Mouse (Mus musculus): ENCODE measurements at regions not wholly inside any gene's neighbourhood (a gene's known extent, or its start where the extent isn't known, plus 50 kb on each side); places are given as distances from the start of the nearest gene placed in this dataset.
A peak's percentile ranks its signal among the peaks of the same experiment; 100 is the strongest.

DNA sequence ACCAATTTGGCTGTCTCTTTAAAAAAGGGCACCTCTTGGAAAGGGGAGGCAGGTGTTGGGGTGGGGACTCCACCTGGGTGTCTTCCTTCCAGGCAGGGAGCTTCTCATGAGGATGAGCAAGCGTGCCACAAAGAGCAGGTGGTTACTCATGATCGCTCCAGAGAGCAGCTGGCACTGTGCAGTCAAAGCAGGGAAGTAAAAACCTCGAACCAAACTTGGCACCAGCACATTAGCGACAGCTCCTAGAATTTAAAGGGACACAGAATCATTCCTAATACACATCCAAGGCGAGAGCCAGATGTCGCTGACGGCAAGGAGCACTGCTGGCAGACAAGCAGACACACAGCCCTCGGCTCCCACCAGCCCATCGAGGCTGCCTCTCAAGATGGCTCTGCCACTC, 70.4 kb downstream of the Irx5 start:
- no peak for DNase-seq (ENCODE audit: low spot score in 2 of 2)

DNA sequence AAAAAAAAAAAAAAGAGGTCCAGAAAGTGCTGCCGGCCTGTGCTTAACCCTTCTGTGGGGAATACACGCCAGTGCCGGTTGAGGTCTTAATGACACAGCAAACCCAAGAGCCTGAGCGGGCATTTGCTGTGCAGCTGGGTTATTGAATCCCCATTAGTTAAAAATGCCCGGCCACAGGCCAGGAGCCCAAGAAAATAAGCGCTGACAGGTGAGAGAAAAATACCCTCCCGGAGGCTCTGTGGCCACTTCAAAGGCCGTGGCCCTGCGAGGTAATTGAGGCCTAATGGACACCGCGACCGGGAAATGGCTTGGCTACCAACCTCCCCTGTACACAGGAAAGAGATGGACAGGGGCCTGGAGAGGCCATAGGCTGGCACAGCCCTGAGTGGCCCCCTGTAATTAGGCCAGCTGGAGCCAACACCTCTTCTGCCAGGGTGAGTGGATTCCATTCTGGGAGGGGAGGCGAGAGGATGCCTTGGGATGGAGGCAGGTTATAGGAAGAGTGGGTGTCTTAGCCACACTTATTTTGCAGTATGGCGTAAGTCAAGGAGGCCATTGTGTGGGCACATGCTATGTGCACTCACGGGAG, 79.7 kb downstream of the Irx5 start:
- no peak for DNase-seq (ENCODE audit: low spot score in 2 of 2)

DNA sequence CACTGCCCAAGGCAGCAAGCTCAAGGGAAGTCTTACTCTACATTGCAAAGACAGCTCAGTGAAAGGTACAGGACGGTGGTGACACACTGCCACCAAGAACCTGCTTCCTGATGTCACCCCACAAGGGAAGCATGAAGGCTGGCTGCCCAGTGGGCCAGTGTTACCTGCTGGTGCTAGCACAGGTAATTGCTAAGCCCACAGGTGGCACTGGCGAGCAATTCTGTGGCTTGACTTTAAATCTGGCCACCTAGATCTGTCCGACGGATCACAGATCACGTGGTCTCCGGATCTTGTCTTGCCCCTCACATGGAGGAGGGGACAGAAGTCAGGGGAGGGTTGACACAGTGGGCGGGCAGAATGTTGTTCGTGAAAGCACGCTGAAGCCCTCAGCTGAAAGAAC, 80.9 kb downstream of the Irx5 start:
- no peak for DNase-seq (ENCODE audit: low spot score in 2 of 2)

DNA sequence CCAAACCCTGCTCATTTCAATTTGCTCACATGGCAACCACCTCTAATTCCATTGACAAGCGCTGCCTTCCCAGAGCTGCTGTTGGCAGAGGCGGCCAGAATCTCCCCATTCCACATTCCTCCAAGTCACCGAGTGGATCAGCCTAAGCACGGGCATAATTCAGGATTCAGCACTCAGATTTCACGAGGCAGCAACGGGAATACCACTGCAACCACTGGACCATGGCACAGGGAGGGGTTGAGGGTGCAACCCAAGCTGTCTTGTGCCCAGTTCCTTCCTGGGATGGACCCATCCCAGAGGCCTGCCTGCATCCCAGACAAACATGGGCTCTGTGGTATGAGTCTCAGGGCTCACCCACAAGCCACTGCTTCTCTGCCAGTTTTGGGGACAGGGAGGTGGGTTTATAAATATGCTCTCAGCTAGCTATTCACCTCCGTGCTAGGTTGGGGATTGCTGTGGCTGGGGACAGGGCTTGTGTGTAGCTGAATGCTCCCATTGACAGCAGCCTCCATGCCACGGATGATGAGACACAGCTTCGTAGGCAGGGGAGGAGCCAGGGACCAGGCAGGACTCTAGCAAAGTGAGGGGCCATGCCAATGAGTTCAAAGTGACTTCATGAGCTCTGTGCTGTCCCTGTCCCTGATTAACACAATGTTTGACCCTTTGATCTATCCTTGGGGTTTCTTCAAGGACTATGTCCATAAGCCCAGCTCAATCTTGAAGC, 82.5 kb downstream of the Irx5 start:
- DNase-seq (ENCODE audit: low spot score in 2 of 2), result no peak

DNA sequence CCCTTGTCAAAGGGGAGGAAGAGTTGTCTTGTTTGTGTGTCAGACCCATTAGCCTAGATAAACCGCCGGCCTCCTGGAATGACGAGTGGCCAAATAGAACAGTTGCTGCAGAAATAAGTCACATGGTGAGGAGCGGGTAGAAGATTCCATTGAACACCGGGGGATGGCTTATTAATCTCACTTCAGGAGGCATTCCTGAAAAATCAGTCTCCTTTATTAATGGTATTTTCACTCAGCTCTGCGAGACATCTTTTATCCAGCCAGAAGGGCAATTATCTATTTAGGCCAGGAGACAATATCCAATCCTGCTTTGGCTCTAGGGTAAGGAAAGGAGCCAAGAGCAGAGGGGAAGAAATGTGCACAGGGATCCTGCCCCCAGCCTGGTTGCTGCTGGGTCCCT, 84.7 kb downstream of the Irx5 start:
- DNase-seq (ENCODE audit: low spot score in 2 of 2), result no peak

DNA sequence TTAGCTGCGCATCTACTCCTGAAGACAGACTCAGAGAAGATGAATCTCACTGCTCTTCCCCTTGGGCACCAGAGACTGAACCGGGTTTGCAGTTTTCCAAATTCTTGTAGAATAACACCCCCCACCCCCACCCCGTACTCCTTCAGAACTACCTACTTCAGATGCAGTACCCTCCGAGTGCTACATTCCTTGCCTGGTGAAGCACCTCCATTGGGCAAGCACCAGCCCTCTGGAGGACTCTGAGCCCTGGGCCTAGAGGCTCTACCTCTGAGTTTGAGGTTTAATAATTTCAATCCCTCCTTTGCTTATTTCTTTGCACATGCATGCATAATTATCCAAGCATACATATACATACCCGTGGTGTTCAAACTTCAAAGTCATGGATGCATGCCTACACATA, 101.9 kb downstream of the Irx5 start:
- no peak for DNase-seq (ENCODE audit: low spot score in 2 of 2)

DNA sequence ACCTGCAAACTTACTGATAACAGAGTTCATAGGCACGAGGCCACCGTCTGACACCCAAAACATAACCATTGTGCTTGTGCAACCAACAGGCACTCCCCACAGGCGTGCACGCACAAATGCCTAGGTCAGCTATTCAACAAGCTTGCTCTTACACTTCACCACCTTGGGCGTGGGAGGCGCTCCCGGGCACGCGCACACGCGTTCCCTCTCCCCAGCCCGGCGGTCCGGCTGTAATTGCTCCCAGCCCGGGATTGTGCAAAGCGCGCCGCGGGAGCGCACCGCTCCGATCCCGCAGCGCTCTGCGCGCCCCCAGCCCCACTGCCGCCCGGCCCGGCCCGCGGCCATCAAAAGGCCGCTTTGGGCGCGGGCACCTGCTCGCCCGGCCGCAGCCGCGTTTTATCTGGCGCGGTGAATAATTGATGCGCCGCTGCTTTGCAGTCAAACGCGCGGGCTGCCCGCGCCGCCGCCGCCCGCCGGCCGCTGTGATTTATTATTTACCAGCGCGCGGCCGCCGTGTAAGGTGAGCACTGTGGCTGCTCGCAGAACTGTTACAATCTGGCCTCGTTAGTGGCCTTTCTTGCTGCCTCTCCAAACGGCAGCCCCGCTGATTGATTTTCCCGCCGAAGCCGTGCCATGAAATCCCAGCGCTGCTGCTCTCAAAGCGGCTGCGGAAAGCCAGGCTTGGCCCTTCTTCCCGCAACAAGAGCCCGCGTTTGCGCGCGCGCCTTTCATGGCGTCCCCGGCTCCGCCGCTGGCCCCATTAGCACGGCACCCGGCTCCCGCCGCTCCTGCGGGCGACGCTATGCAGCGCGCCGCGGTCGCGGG, 102.9 kb downstream of the Irx5 start:
- no peak for DNase-seq (ENCODE audit: low spot score in 2 of 2)

DNA sequence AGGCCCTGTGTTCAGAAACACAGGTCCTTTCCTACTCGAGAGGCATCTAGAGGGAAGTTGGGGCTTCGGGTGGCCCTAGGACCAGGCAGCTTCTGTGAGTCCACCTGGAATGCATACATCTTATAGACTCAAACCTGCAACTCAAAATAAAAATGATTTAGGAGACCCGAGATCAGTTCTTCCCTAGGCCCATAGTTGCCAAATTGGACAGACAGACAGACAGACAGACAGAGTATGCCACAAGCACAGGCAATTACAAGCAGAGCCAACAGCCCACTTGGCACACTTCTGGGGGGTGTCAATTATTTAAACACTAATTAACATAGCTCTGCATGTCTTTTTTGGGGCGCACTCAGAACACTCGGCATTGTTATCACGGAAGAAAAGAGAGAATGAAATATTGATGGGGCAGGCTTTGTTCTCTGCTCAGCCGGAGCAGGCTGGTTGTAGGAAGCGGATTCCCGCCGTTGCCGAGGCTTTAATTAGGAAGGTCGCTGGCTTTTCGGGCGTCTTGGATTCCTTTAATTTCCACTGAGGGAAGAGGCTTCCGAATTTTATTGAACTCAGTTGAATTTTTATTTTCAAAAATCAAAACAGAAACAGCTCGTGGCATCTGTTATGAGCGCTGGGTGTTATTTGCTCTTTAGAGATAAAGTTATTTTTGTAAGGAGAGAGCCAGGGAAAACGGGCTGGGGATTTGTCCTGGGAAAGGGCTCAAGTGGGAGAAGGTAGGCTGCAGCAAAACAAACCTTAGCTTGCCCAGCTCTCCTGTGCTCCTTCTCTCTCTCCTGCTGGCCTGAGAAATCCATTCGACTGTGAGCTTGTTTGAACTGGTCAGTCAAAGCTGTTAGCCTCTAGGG, 111.9 kb downstream of the Irx5 start:
- no peak for DNase-seq (ENCODE audit: low spot score in 2 of 2)

DNA sequence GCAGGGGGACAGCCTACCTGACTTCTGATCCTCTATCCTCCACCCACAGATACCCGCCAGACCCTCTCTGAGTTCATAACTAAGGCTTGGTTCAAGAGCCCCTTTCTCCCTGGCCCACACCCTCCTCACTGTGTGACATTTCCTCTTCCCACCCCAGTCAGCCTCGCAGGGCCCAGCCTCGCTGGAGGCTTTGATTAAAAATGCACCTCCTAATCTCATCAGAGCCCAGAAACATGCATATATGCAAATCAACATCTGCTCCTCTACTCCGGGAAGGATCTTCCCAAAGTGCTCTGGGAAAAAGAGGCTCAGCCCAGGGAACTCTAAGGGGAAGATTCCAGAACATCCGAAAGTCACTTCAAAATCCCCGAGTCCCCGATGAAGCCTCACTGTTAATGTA, 114.8 kb downstream of the Irx5 start:
- no peak for DNase-seq (ENCODE audit: low spot score in 2 of 2)

DNA sequence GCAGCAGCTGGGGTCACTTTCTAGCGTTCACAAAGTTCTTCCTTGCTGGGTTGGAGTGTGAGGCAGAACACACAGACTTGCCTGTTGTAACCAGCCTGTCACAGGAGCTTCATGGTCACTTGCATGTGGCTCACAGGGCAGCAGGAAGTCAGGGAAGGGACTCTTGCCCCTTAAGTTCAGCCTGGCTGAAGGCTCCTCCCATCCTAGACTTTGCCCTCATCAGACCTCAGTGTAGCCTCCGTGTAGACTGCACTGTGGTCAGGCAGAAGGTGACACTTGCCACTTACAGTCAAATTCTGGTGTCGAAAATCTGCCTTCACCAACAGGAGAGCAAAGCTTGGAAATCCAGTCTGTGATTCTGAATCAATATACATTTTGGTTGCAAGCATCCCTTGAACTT, 115.4 kb downstream of the Irx5 start:
- no peak for DNase-seq (ENCODE audit: low spot score in 2 of 2)

DNA sequence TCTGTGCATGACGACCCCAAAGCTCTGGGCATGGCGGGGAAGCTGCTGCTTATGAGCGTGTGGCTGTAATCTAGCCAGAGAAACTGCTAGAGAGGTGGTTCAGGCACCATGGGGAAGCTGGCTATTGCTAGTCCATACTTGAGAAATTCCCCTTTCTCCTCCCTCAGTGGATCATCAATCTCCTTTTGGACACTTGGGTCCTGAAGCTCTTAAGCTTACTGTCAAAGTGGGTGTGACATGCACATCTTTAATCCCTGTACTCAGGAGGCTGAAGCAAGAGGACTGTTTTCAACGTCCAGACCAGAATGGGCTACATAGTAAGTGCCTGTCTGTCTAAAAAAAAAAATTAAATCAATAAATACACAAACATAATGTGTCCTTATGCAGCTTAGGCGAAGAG, 125.0 kb downstream of the Irx5 start:
- no peak for DNase-seq (ENCODE audit: low spot score in 2 of 2)

DNA sequence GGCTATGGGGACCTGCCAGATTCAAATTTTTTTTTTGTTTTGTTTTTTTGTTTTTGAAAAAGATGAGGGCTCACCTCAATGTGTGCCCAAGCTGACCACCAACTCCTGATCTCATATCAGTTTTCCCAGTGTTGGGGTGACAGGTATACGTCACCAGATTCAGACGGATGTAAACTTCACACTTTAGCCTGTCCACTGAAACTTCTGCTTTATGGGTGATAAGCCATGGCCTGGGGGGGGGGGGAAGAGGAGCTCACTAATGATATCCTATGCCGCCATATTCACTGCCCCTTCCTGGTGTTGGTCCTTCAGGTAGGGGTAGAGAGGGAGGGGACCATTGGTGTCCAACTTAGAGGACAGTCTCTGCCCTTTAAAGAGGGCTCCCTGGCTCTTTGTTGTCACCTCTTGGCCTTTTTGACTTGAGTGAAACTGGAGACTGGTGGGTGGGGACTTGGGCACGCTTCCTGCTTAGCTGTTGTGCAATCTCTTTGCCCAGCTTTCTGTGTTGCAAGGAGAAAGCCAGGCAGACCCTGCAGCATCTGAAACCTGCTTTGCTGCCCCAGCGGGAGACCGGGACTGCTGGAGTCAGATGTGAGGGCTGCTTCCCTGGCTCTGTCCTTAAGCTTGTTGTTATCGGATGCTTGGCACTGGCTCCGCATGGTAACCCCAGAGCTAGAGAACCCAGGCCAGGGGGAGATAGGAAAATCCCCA, 125.8 kb downstream of the Irx5 start:
- DNase-seq (ENCODE audit: low spot score in 2 of 2), result no peak

DNA sequence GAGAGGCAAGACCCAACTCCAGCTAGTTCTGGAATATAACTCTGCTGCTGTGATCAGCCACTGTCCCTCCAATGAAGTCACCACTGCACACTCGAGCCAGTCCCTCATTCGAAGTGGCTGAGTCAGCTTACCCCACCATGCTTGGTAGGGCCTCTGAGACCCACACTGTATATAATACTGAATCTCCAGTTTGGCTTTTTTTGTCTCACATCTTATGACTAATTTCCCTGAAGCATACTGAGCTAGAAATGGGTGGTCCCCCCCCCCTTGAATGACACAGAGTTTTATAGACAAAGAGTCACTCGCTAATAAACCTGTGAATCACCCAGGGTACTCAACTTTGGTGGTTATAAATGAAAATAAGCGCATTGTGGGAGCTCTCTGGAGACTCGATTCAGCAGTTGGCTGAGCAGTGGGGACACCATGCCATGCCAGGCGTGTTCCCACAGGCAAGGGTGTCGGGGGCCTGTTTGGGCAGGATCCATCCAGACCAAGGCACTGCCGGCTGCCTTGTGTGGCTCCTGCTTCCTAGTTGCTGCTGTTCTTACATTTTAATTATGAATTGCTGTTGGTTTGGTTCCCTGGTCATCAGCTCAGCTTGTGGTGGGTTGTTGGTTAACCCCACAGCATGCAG, 131.2 kb downstream of the Irx5 start:
- no peak for DNase-seq (ENCODE audit: low spot score in 2 of 2)

DNA sequence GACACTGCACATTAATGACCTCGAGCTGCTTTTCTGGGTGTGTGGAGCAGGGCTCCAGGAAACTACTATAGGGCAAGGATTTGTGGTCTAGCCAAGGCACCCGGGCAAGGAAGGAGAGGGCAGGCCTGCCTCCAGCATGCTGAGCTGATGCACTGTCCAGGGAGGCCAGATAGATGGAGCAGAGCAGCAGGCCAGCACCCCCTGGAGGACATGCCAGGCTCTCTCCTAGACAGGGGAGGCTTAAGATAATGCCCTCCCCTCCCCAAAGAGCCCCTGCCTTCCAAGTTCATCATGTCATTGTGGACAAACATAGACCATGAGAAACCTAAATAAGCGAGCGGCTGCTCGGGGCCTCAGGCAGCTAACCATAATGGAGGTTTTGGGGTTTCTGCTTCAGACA, 134.1 kb downstream of the Irx5 start:
- no peak for DNase-seq (ENCODE audit: low spot score in 2 of 2)

DNA sequence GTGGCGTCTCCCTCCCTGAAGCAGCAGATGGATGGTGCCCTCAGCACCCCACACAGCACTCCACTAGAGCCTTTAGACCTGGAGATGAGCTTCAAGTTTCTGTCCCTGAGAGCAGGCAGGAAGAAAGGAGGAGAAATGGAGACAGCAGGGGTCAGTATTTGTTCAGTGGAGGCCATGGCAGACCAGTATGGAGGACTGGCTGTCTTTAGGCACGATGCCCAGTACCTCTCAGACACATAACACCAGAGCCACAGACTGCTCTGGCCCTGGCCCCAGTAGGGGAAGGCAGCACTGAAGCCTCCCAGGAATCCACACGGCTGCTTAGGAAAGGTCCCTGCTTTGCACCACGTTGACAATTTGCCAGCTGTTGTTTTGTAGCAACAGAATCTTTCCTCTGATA, 136.0 kb downstream of the Irx5 start:
- DNase-seq (ENCODE audit: low spot score in 2 of 2), result peak in 1 of 2 experiments; percentile 50

DNA sequence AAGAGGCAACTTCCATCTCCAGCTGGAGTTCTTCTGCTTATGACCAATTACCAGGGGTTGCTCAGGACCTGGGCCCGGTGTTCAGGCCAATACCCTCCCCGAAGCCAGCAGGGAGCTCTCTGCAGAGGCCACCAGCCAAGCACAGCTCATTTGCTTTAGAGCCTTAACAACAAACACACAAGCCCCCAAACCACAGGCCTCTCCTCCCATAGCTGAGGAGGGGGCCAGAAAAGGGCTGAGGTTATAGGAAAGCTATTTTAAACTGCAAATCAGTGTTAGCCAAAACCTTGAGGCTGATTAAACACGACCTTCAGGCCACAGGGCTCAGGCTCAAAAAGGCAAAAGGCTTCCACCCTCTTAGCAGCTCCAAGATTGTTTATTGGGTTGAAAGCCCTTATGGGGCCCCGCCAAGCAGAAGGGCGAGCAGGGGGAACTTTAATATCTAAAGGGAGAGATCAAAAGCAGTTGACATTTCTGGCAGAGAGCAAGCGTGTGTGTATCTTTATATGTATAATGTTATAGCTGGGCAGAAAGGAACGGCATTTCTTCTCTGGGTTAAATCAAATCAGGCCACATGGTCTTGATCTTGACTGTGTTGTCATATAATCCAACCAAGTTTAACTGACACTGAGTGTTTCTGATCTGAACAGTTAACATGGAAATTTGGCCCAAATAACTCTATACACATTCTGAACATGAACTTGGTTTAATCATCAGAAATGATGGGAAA, 148.3 kb downstream of the Irx5 start:
- no peak for DNase-seq (ENCODE audit: low spot score in 2 of 2)

DNA sequence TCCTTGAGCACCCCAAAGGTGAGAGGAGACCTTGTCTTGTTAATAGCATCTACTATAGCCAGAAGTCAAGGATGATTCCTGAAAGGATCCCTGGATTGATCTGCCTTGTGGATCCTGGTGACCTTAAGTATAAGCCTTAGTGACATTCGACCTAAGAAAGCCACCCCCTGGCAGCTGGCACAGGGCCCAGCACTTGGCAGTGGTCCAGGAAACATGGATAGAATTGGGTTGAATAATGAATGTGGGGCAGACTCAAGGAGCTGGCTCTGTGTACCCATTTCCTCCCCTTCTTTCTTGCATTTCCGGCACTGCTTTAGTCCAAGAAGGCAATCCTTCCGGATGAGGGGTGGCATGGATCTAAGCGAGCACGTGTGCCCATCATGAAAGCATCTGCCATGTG, 149.0 kb downstream of the Irx5 start:
- DNase-seq (ENCODE audit: low spot score in 2 of 2), result no peak

DNA sequence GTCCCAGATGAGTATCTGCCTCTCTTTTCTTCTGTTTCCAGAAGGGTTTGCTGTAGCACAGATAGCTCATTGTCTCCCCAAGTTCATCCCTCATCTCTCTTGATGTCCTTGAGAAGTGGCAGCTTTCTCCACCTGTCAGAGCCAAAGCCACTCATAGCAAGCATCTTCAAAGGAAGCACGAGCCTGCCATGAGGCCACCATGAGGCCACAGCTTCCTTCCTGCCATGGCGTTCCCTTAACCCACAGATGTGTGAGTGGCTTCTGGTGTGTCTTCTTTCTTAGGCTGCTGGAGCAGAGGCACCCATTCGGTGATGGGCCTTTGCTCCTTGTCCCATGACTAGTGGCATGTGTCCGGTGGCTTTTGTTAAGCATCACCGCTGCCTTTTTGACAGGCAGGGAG, 149.5 kb downstream of the Irx5 start:
- DNase-seq (ENCODE audit: low spot score in 2 of 2), result no peak

DNA sequence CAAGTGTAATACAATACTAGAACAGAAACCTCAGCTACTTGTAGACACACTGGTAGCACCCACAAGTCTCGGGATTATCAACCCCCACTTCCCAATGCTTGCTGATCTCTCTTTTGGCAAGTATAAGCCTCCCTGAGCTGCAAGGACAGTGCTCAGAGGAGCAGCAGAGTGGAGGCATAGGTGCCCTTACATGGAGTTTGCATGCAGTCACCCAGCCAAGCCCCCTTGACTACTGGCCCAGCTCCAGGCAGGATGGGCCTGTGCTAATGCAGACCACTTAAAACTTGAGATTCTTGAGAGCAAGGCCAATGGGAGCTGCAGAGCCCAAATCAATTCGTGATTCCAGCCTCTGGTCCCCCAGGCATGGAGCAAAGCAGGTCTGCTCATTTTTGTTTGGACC, 158.0 kb downstream of the Irx5 start:
- DNase-seq (ENCODE audit: low spot score in 2 of 2), result no peak

DNA sequence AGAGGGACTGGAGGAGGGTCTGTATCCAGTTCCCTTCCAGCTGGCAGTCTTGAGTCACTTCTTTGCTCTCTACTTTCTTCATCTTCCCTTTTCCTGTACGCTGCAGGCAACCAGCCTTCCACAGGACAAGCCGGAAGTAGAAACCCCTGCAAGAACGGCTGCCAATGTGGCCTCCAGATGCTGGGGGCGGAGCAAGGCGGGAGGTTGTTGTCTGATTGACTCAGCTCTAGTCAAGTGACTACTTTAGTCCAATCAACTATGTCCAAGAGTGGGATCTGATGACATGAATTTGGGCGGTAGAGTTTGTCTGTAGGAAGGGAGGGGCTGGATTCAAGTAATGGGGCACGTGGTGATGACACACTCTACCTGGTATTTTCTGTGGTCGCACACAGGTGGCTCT, 156.1 kb upstream of the Irx6 start:
- DNase-seq (ENCODE audit: low spot score in 2 of 2), result no peak

Measured in gastrocnemius, postnatal 4 days (tissue).